Mouse (Mus musculus) myocyte (in vitro differentiated cells): ENCODE results near the gene Lancl3. TPM values are rescaled to one million over a fixed set of nuclear protein-coding genes. Genes with fewer than 3 reads are reported as not detected.

Source experiments
- H3K27me3 ChIP-seq: one replicate; pipeline ENCODE4 v1.6.1; 2011; ENCODE audit not compliant: control insufficient read depth, insufficient read depth, insufficient read length
- H3K36me3 ChIP-seq: one replicate; pipeline ENCODE4 v1.6.1; 2011; ENCODE audit not compliant: control insufficient read depth, insufficient read depth
- H3K4me2 ChIP-seq: one replicate; pipeline ENCODE4 v1.6.1; 2011; ENCODE audit warnings: low read depth, control low read depth
- H3K4me3 ChIP-seq: one replicate; pipeline ENCODE4 v1.5.1; 2011; ENCODE audit warnings: mild to moderate bottlenecking, control low read depth, moderate library complexity
- H3K79me2 ChIP-seq: one replicate; pipeline ENCODE4 v1.6.1; 2011; ENCODE audit not compliant: control insufficient read depth, insufficient read depth
- H3ac ChIP-seq: one replicate; pipeline ENCODE4 v1.6.1; 2011; ENCODE audit not compliant: control insufficient read depth, insufficient read length
- CEBPB ChIP-seq: IDR thresholded peaks from 2 replicates; pipeline ENCODE4 v1.6.1; 2011; ENCODE audit warnings: mild to moderate bottlenecking, moderate library complexity; ENCODE audit not compliant: poor library complexity, insufficient read depth, severe bottlenecking
- E2F4 ChIP-seq: IDR thresholded peaks from one replicate; pipeline ENCODE4 v1.6.1; 2011; ENCODE audit warnings: mild to moderate bottlenecking, control low read depth, moderate library complexity; ENCODE audit not compliant: insufficient read depth
- MAX ChIP-seq: IDR thresholded peaks from one replicate; pipeline ENCODE4 v1.6.1; 2011; ENCODE audit warnings: low read depth, mild to moderate bottlenecking, control low read depth
- MYOD1 ChIP-seq, 3 experiments: IDR thresholded peaks; one replicate each; pipeline ENCODE4 v1.6.1; 2011; ENCODE audit warnings: control low read depth in 2 of 3, low read depth in 2 of 3, mild to moderate bottlenecking in 2 of 3, moderate library complexity in 1 of 3; ENCODE audit not compliant: insufficient read length in 2 of 3, control insufficient read depth in 1 of 3
- MYOG ChIP-seq, 3 experiments: IDR thresholded peaks; one replicate each; pipeline ENCODE4 v1.6.1; 2011; ENCODE audit warnings: control low read depth in 2 of 3, low read depth in 2 of 3, mild to moderate bottlenecking in 2 of 3; ENCODE audit not compliant: insufficient read length in 2 of 3, control insufficient read depth in 1 of 3, insufficient read depth in 1 of 3
- POLR2A ChIP-seq: IDR thresholded peaks from one replicate; pipeline ENCODE4 v1.6.1; 2011; ENCODE audit warnings: low read depth, mild to moderate bottlenecking, control low read depth, moderate library complexity; ENCODE audit not compliant: insufficient read length
- POLR2AphosphoS2 ChIP-seq: IDR thresholded peaks from one replicate; pipeline ENCODE4 v1.6.1; 2011; ENCODE audit warnings: low read depth, control low read depth; ENCODE audit not compliant: insufficient read length
- REST ChIP-seq: IDR thresholded peaks from one replicate; pipeline ENCODE4 v1.6.1; 2011; ENCODE audit warnings: mild to moderate bottlenecking, control low read depth, moderate library complexity; ENCODE audit not compliant: insufficient read depth, insufficient read length
- SRF ChIP-seq: IDR thresholded peaks from one replicate; pipeline ENCODE4 v1.6.1; 2011; ENCODE audit warnings: low read depth; ENCODE audit not compliant: control insufficient read depth, insufficient read length
- TCF12 ChIP-seq: IDR thresholded peaks from one replicate; pipeline ENCODE4 v1.6.1; 2011; ENCODE audit warnings: mild to moderate bottlenecking, control low read depth; ENCODE audit not compliant: poor library complexity, insufficient read depth, severe bottlenecking
- TCF3 ChIP-seq: IDR thresholded peaks from one replicate; pipeline ENCODE4 v1.6.1; 2011; ENCODE audit warnings: low read depth, control low read depth; ENCODE audit not compliant: insufficient read length
- USF1 ChIP-seq: IDR thresholded peaks from one replicate; pipeline ENCODE4 v1.6.1; 2011; ENCODE audit warnings: low read depth, mild to moderate bottlenecking, control low read depth, moderate library complexity
- polyA plus RNA-seq: library from polyadenylated mRNA; unstranded; fragments of >200 nt; fragmentation: generic; extraction: Trizol; gene quantifications from one replicate; pipeline ENCODE4 v1.2.1, GENCODE M21; 2012; ENCODE audit warnings: missing spikeins

Lancl3 gene
- polyA plus RNA-seq, 1 experiment, result 0.37 TPM

DNA sequence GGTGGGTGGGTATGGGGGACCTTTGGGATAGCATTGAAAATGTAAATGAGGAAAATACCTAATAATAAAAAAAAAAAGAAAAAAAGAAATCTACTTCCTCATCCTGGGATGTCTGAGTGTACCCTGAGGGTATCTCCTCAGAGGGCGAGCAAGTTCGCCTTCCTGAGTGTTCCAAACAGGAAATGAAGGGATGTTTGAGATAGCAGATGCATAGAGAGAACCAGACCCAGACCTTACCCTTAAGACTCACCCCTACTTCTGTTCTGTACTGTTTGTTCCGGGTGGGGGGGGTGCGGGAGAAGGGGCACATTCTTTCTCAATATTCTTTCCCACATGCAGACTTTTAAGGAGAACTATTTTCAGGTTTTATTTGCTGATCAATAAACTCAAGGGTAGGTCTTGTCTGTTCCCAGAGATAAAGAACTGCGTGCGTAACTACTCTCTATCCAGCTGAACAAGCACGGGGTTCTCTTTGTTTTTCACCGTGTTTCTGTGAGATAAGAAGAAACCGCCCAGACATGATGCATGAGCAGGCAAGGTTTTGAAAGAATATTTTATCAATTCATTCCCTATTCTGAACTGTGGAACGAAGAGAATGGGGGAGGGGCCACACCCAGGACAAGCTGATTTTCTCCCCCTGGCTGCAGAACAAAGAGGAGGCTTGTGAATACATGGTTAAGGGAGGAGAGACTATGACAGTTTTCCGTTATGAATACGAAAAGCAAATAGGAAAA, 45.1 kb downstream of the Lancl3 start:
- no peaks in the 10 kb centered on the region for H3K36me3 ChIP-seq
- H3ac ChIP-seq, result no peak overlapping the region
- H3K4me3 ChIP-seq, result no peak overlapping the region
- no peak overlapping the region for H3K4me2 ChIP-seq
- H3K79me2 ChIP-seq, result no peaks in the 10 kb centered on the region
- TF ChIP-seq POLR2AphosphoS2 (no peak), MYOD1 (IDR thresholded peaks at IDR 0.05; ENCODE audit: control insufficient read depth in 1 of 3, insufficient read length in 2 of 3, low read depth in 2 of 3) (no peak), E2F4 (no peak), TCF12 (no peak), POLR2A (no peak), REST (no peak)
- no peaks in the 10 kb centered on the region for H3K27me3 ChIP-seq

DNA sequence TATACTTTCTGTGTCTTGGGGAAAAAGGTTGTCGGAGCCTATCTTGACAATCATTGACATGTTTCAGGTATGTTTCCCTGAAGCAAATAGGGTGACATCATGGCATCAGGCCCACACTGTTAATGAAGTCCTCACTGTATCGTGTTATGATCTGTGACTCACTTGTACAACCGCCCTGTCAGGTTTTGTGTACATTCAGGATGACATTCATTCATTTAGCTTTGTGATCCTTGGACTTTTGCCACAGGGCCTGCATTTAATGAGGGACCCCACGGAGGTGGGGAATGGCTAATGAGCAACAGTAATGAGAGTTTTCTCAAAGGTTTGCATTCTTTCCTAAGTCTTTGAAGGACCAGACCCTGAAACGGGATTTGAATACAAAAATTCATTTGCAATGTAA, 49.2 kb downstream of the Lancl3 start:
- Histone ChIP-seq H3K27me3 (no peaks in the 10 kb centered on the region), H3K36me3 (no peaks in the 10 kb centered on the region), H3K4me2 (no peak overlapping the region), H3ac (no peak overlapping the region), H3K79me2 (no peaks in the 10 kb centered on the region), H3K4me3 (no peak overlapping the region)
- TF ChIP-seq POLR2A, result no peak
- TF ChIP-seq MAX, result no peak
- no peak for TF ChIP-seq SRF
- no peak for TF ChIP-seq POLR2AphosphoS2
- no peak for TF ChIP-seq TCF3
- TF ChIP-seq MYOG (IDR thresholded peaks at IDR 0.05; ENCODE audit: control insufficient read depth in 1 of 3, insufficient read depth in 1 of 3, insufficient read length in 2 of 3, low read depth in 2 of 3), result no peak
- no peak for TF ChIP-seq USF1
- TF ChIP-seq REST, result no peak
- no peak for TF ChIP-seq E2F4
- no peak for TF ChIP-seq TCF12
- TF ChIP-seq CEBPB, result no peak
- TF ChIP-seq MYOD1 (IDR thresholded peaks at IDR 0.05; ENCODE audit: control insufficient read depth in 1 of 3, insufficient read length in 2 of 3, low read depth in 2 of 3), result no peak

GRCm38 (mm10) chrX:9253990-9254389, 54.3 kb downstream of the Lancl3 start:
- Histone ChIP-seq H3ac (no peak overlapping the region), H3K27me3 (no peaks in the 10 kb centered on the region), H3K79me2 (no peaks in the 10 kb centered on the region), H3K36me3 (no peaks in the 10 kb centered on the region), H3K4me2 (no peak overlapping the region), H3K4me3 (no peak overlapping the region)
- TF ChIP-seq REST (no peak), MYOD1 (IDR thresholded peaks at IDR 0.05; ENCODE audit: control insufficient read depth in 1 of 3, insufficient read length in 2 of 3, low read depth in 2 of 3) (no peak), MAX (no peak), TCF12 (no peak), MYOG (IDR thresholded peaks at IDR 0.05; ENCODE audit: control insufficient read depth in 1 of 3, insufficient read depth in 1 of 3, insufficient read length in 2 of 3, low read depth in 2 of 3) (no peak), POLR2A (no peak), POLR2AphosphoS2 (no peak)

DNA sequence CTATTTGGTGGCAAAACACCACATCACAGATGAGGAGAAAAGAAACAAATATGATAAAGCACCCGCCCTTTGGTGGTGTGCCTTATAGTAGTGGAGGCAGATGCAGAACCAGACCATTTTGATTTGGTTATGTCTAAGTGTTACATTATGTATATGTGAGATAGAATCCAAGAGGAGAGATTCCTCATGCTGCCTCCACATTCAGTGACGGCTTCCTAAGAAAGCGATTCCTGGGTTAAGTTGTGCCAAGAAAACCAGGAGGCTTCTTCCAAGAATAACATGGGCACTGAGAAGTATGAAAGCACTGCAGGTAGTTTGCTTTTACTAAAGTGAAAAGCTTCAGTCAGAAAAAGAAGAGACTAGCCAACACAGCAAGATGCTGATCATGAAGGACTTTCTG, 55.2 kb downstream of the Lancl3 start:
- Histone ChIP-seq H3ac (no peak overlapping the region), H3K79me2 (no peaks in the 10 kb centered on the region), H3K36me3 (no peaks in the 10 kb centered on the region), H3K27me3 (no peaks in the 10 kb centered on the region), H3K4me2 (no peak overlapping the region), H3K4me3 (no peak overlapping the region)
- TF ChIP-seq POLR2AphosphoS2 (no peak), MYOD1 (IDR thresholded peaks at IDR 0.05; ENCODE audit: control insufficient read depth in 1 of 3, insufficient read length in 2 of 3, low read depth in 2 of 3) (no peak), SRF (no peak), E2F4 (no peak), CEBPB (no peak), TCF12 (no peak), TCF3 (no peak), USF1 (no peak), REST (no peak), MAX (no peak)

DNA sequence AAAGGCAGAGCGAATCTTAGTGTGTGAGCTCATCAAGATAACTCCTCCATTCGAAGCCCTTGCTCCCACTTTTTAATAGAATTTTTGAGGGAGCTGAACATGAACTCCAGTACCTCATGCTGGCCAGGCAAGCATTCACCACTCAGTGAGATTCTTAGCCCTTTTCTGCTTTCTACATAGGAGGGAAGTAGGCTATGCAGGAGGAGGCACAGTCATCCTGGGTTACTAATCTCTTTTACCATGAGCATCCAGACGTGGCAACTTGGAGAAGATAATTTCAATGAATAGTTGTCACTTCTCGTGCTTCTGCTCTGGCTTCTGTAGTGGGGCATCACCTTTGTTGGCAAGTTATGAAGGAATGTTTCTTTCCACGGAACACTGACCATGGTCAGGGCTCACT, 57.1 kb downstream of the Lancl3 start, which contains the start of gene Gm14862:
Gm14862 (minus strand) TSS at position 134 of the 400 bp plus-strand sequence.
- H3ac ChIP-seq, result no peak within 1 kb of the TSS
- H3K36me3 ChIP-seq, result no peaks in the 10 kb centered on the region
- no peak within 1 kb of the TSS for H3K4me2 ChIP-seq
- no peak within 1 kb of the TSS for H3K4me3 ChIP-seq
- no peak for TF ChIP-seq E2F4
- no peak for TF ChIP-seq REST
- no peak for TF ChIP-seq POLR2AphosphoS2
- no peak for TF ChIP-seq USF1
- TF ChIP-seq MYOD1 (IDR thresholded peaks at IDR 0.05; ENCODE audit: control insufficient read depth in 1 of 3, insufficient read length in 2 of 3, low read depth in 2 of 3), result no peak
- no peak for TF ChIP-seq CEBPB
- TF ChIP-seq SRF, result no peak
- TF ChIP-seq MAX, result no peak
- TF ChIP-seq TCF12, result no peak
- no peak for TF ChIP-seq MYOG (IDR thresholded peaks at IDR 0.05; ENCODE audit: control insufficient read depth in 1 of 3, insufficient read depth in 1 of 3, insufficient read length in 2 of 3, low read depth in 2 of 3)
- TF ChIP-seq TCF3, result no peak
- no peak for TF ChIP-seq POLR2A
- H3K79me2 ChIP-seq, result no peaks in the 10 kb centered on the region
- no peaks in the 10 kb centered on the region for H3K27me3 ChIP-seq
